Mouse (Mus musculus) liver, adult 2 months (tissue): ENCODE data around the gene Ppp1r12a.

ENCODE experiments used
- CTCF ChIP-seq: fragments of 200-500 bp; IDR thresholded peaks from 2 replicates; pipeline ENCODE4 v1.5.1; 2011; ENCODE audit warnings: low read depth, low read length, control low read depth
- POLR2A ChIP-seq: fragments of 200-500 bp; IDR thresholded peaks from 2 replicates; pipeline ENCODE4 v1.6.1; 2011; ENCODE audit warnings: low read length, control low read depth; ENCODE audit not compliant: insufficient read depth; ENCODE audit errors: extremely low read depth

GRCm38 (mm10) chr10:108314396-108314795, 152.4 kb downstream of the Ppp1r12a start:
- TF ChIP-seq CTCF (no peak), POLR2A (no peak)
